Mouse (Mus musculus) heart, embryonic 14.5 days (tissue): ENCODE measurements around the gene Etnk2. TPM values are rescaled to one million over a fixed set of nuclear protein-coding genes. Genes with fewer than 3 reads are reported as not detected.

Experiments
- ATAC-seq: fragments of 200-750 bp; cut with Nextera tagmentation; 2 replicates; pipeline ENCODE4 v1.8.0; 2017; ENCODE audit warnings: low read depth, moderate TSS enrichment; ENCODE audit not compliant: insufficient number of reproducible peaks, insufficient read depth, low FRiP score
- H3K27ac ChIP-seq, 2 experiments: fragments of 200-500 bp in 1 of 2; fragments of 300-500 bp in 1 of 2; sonication (generic) in 1 of 2; replicated peaks in 1 of 2; 2 replicates each; pipeline ENCODE4 v1.5.1; 2012 to 2014; ENCODE audit warnings: low read depth in 2 of 2, low read length in 2 of 2, control low read depth in 1 of 2, mild to moderate bottlenecking in 1 of 2, mixed read lengths in 1 of 2; ENCODE audit not compliant: control insufficient read depth in 1 of 2, insufficient read depth in 1 of 2
- H3K27me3 ChIP-seq: fragments of 300-500 bp; sonication (generic); 2 replicates; pipeline ENCODE4 v1.6.1; 2014; ENCODE audit warnings: mild to moderate bottlenecking, low read length, control low read depth; ENCODE audit not compliant: control insufficient read depth, insufficient read depth
- H3K36me3 ChIP-seq: fragments of 300-500 bp; sonication (generic); 2 replicates; pipeline ENCODE4 v1.6.1; 2014; ENCODE audit warnings: mild to moderate bottlenecking, control low read depth, low read length, mixed read lengths; ENCODE audit not compliant: control insufficient read depth, insufficient read depth
- H3K4me1 ChIP-seq, 2 experiments: fragments of 200-500 bp in 1 of 2; fragments of 300-500 bp in 1 of 2; sonication (generic) in 1 of 2; 2 replicates each; pipeline ENCODE4 v1.6.1; 2012 to 2014; ENCODE audit warnings: low read length in 2 of 2, control low read depth in 1 of 2, mixed read lengths in 1 of 2; ENCODE audit not compliant: control insufficient read depth in 2 of 2, insufficient read depth in 2 of 2
- H3K4me2 ChIP-seq: fragments of 300-500 bp; sonication (generic); 2 replicates; pipeline ENCODE4 v1.6.1; 2014; ENCODE audit warnings: mild to moderate bottlenecking, low read length
- H3K4me3 ChIP-seq, 2 experiments: fragments of 200-500 bp in 1 of 2; fragments of 300-500 bp in 1 of 2; sonication (generic) in 1 of 2; 2 replicates each; pipeline ENCODE4 v1.5.1; 2012 to 2014; ENCODE audit warnings: low read length in 2 of 2, mild to moderate bottlenecking in 2 of 2, control low read depth in 1 of 2, low read depth in 1 of 2, moderate library complexity in 1 of 2; ENCODE audit not compliant: control insufficient read depth in 1 of 2, insufficient read depth in 1 of 2
- H3K9ac ChIP-seq: fragments of 300-500 bp; sonication (generic); 2 replicates; pipeline ENCODE4 v1.6.1; 2014; ENCODE audit warnings: mild to moderate bottlenecking, low read length
- H3K9me3 ChIP-seq: fragments of 300-500 bp; sonication (generic); 2 replicates; pipeline ENCODE4 v1.6.1; 2016; ENCODE audit warnings: low read length, control low read depth; ENCODE audit not compliant: control insufficient read depth
- WGBS: fragments of 180-500 bp; shearing (Covaris S2); extraction: QIAGEN DNeasy Blood & Tissue Kit; methylation state at CpG from one replicate; pipeline ENCODE4 v1.1.7; 2014; 5-methylcytosine and 5-hydroxymethylcytosine counted together
- polyA plus RNA-seq: library from polyadenylated mRNA; unstranded; fragments of >200 nt; fragmentation: Nextera tagmentation; extraction: Ambion mirVana; gene quantifications from 2 replicates; pipeline ENCODE4 v1.2.1, GENCODE M21; 2014

Etnk2 gene
- polyA plus RNA-seq, 1 experiment from 2014 or later = 1.6 TPM

GRCm38 (mm10) chr1:133409786-133410185 lies 46.4 kb downstream of the Etnk2 start:
- Histone ChIP-seq H3K4me1 (no peaks in the 10 kb centered on the region; a peak in 1 of 4 replicates), H3K4me3 (no peak overlapping the region), H3K27me3 (no peaks in the 10 kb centered on the region), H3K27ac (no peak overlapping the region), H3K9ac (no peak overlapping the region), H3K9me3 (0 out of 2 replicates have a peak, but pooled peaks cover 2% of the 10 kb centered on the region), H3K36me3 (no peaks in the 10 kb centered on the region), H3K4me2 (no peak overlapping the region)
- ATAC-seq = no peak
- WGBS = 77% methylated on average over 9 of the region's 9 CpGs

GRCm38 (mm10) chr1:133411506-133412147 lies 48.3 kb downstream of the Etnk2 start:
- Histone ChIP-seq H3K36me3 (no peaks in the 10 kb centered on the region), H3K4me3 (no peak overlapping the region), H3K9ac (no peak overlapping the region), H3K4me1 (peaks cover 0 to 5% of the 10 kb centered on the region in 2 experiments; a peak in 2 of 4 replicates), H3K27ac (no peak overlapping the region), H3K27me3 (no peaks in the 10 kb centered on the region), H3K4me2 (no peak overlapping the region), H3K9me3 (no peaks in the 10 kb centered on the region)
- no peak for ATAC-seq
- 86% methylated on average over 8 of the region's 8 CpGs for WGBS

- H3K27ac ChIP-seq = no peak overlapping the region
- ATAC-seq = no peak
- no peak overlapping the region for H3K9ac ChIP-seq
- no peaks in the 10 kb centered on the region for H3K9me3 ChIP-seq
- no peaks in the 10 kb centered on the region for H3K27me3 ChIP-seq
- no peaks in the 10 kb centered on the region for H3K36me3 ChIP-seq
- 70% methylated on average over 9 of the region's 9 CpGs for WGBS
- peaks cover 4 to 15% of the 10 kb centered on the region in 2 experiments; a peak in 3 of 4 replicates for H3K4me1 ChIP-seq
- no peak overlapping the region for H3K4me2 ChIP-seq
- H3K4me3 ChIP-seq = no peak overlapping the region
Measured at GRCm38 (mm10) chr1:133412941-133413340, 49.6 kb downstream of the Etnk2 start.

- Histone ChIP-seq H3K9me3 (no peaks in the 10 kb centered on the region), H3K27ac (no peak overlapping the region), H3K4me2 (no peak overlapping the region), H3K4me3 (no peak overlapping the region), H3K4me1 (peaks cover 9 to 22% of the 10 kb centered on the region in 2 experiments; a peak in 3 of 4 replicates), H3K36me3 (no peaks in the 10 kb centered on the region), H3K27me3 (no peaks in the 10 kb centered on the region), H3K9ac (no peak overlapping the region)
- ATAC-seq = no peak
- WGBS = 69% methylated on average over 7 of the region's 7 CpGs
Measured at GRCm38 (mm10) chr1:133415086-133415485, 51.7 kb downstream of the Etnk2 start.

GRCm38 (mm10) chr1:133415505-133415904 lies 52.1 kb downstream of the Etnk2 start:
- Histone ChIP-seq H3K36me3 (no peaks in the 10 kb centered on the region), H3K27me3 (no peaks in the 10 kb centered on the region), H3K4me1 (peaks cover 9 to 22% of the 10 kb centered on the region in 2 experiments; a peak in 3 of 4 replicates), H3K27ac (no peak overlapping the region), H3K4me3 (no peak overlapping the region), H3K9me3 (no peaks in the 10 kb centered on the region), H3K4me2 (no peak overlapping the region), H3K9ac (no peak overlapping the region)
- 72% methylated on average over 6 of the region's 6 CpGs for WGBS
- ATAC-seq = no peak

GRCm38 (mm10) chr1:133416472-133416871 lies 53.1 kb downstream of the Etnk2 start:
- Histone ChIP-seq H3K9me3 (no peaks in the 10 kb centered on the region), H3K4me3 (no peak overlapping the region), H3K9ac (no peak overlapping the region), H3K4me1 (peaks cover 9 to 22% of the 10 kb centered on the region in 2 experiments; a peak in 3 of 4 replicates), H3K36me3 (no peaks in the 10 kb centered on the region), H3K27me3 (no peaks in the 10 kb centered on the region), H3K27ac (no peak overlapping the region), H3K4me2 (no peak overlapping the region)
- 80% methylated on average over 7 of the region's 7 CpGs for WGBS
- no peak for ATAC-seq

GRCm38 (mm10) chr1:133417113-133417512 lies 53.7 kb downstream of the Etnk2 start:
- no peaks in the 10 kb centered on the region for H3K9me3 ChIP-seq
- H3K9ac ChIP-seq = no peak overlapping the region
- WGBS = 69% methylated on average over 3 of the region's 3 CpGs
- H3K27ac ChIP-seq = no peak overlapping the region
- H3K4me1 ChIP-seq = peaks cover 9 to 22% of the 10 kb centered on the region in 2 experiments; a peak in 3 of 4 replicates
- ATAC-seq = no peak
- H3K36me3 ChIP-seq = no peaks in the 10 kb centered on the region
- H3K4me2 ChIP-seq = no peak overlapping the region; the same call in 1 of the 2 replicates
- no peak overlapping the region for H3K4me3 ChIP-seq
- H3K27me3 ChIP-seq = no peaks in the 10 kb centered on the region

GRCm38 (mm10) chr1:133417539-133417938 lies 54.2 kb downstream of the Etnk2 start:
- no peak overlapping the region for H3K27ac ChIP-seq

More at GRCm38 (mm10) chr1:133417539-133417938, 54.2 kb downstream of the Etnk2 start:
- ATAC-seq = no peak
- Histone ChIP-seq H3K4me3 (no peak overlapping the region), H3K27me3 (no peaks in the 10 kb centered on the region), H3K4me2 (peak overlapping the region; percentile 81), H3K36me3 (no peaks in the 10 kb centered on the region), H3K9me3 (no peaks in the 10 kb centered on the region), H3K9ac (peak overlapping the region; percentile 72; the same call in 1 of the 2 replicates), H3K4me1 (peaks cover 9 to 22% of the 10 kb centered on the region in 2 experiments; a peak in 3 of 4 replicates)
- 29% methylated on average over 1 of the region's 1 CpGs for WGBS
